Mouse (Mus musculus) kidney, embryonic 14.5 days (tissue): ENCODE measurements around the gene Palm. TPM values are rescaled to one million over a fixed set of nuclear protein-coding genes. Genes with fewer than 3 reads are reported as not detected.

Experiments
- ATAC-seq: fragments of 200-750 bp; cut with Nextera tagmentation; 2 replicates; pipeline ENCODE4 v1.8.0; 2017; ENCODE audit warnings: moderate number of reproducible peaks, mild to moderate bottlenecking, moderate TSS enrichment, moderate library complexity; ENCODE audit not compliant: low FRiP score, low TSS enrichment
- H3K27ac ChIP-seq: fragments of 300-500 bp; sonication (generic); 2 replicates; pipeline ENCODE4 v1.5.1; 2014; ENCODE audit warnings: low read depth, mild to moderate bottlenecking, low read length, moderate library complexity, mixed read lengths
- H3K27me3 ChIP-seq: fragments of 300-500 bp; sonication (generic); 2 replicates; pipeline ENCODE4 v1.6.1; 2014; ENCODE audit warnings: mild to moderate bottlenecking, low read length; ENCODE audit not compliant: control insufficient read depth, insufficient read depth
- H3K36me3 ChIP-seq: fragments of 300-500 bp; sonication (generic); 2 replicates; pipeline ENCODE4 v1.6.1; 2014; ENCODE audit warnings: low read length, mixed read lengths; ENCODE audit not compliant: control insufficient read depth, insufficient read depth
- H3K4me1 ChIP-seq: fragments of 300-500 bp; sonication (generic); 2 replicates; pipeline ENCODE4 v1.6.1; 2014; ENCODE audit warnings: low read length, mixed read lengths; ENCODE audit not compliant: control insufficient read depth, insufficient read depth
- H3K4me2 ChIP-seq: fragments of 300-500 bp; sonication (generic); replicated peaks from 2 replicates; pipeline ENCODE4 v1.6.1; 2014; ENCODE audit warnings: low read depth, mild to moderate bottlenecking, low read length
- H3K4me3 ChIP-seq: fragments of 300-500 bp; sonication (generic); 2 replicates; pipeline ENCODE4 v1.5.1; 2014; ENCODE audit warnings: mild to moderate bottlenecking, low read length
- H3K9ac ChIP-seq: fragments of 300-500 bp; sonication (generic); 2 replicates; pipeline ENCODE4 v1.6.1; 2014; ENCODE audit warnings: low read depth, mild to moderate bottlenecking, low read length, moderate library complexity
- H3K9me3 ChIP-seq: fragments of 300-500 bp; sonication (generic); 2 replicates; pipeline ENCODE4 v1.6.1; 2016; ENCODE audit warnings: low read length; ENCODE audit not compliant: control insufficient read depth
- whole genome bisulfite sequencing: fragments of 180-500 bp; shearing (Covaris S2); extraction: QIAGEN DNeasy Blood & Tissue Kit; methylation state at CpG from one replicate; pipeline ENCODE4 v1.1.7; 2014; 5-methylcytosine and 5-hydroxymethylcytosine counted together
- polyA plus RNA-seq: library from polyadenylated mRNA; unstranded; fragments of >200 nt; fragmentation: Nextera tagmentation; extraction: Ambion mirVana; gene quantifications from 2 replicates; pipeline ENCODE4 v1.2.1, GENCODE M21; 2014

Palm gene
- polyA plus RNA-seq, 1 experiment from 2014 or later, result 136 TPM

- H3K27me3 ChIP-seq, result no peaks in the 10 kb centered on the region
- H3K4me1 ChIP-seq, result peaks cover 26% of the 10 kb centered on the region
- no peak overlapping the region for H3K9ac ChIP-seq
- no peak overlapping the region for H3K4me3 ChIP-seq
- peak overlapping the region; percentile 63; the same call in 1 of the 2 replicates for H3K27ac ChIP-seq
- peaks cover 25% of the 10 kb centered on the region for H3K36me3 ChIP-seq
- WGBS, result 85% methylated on average over 12 of the region's 12 CpGs
- H3K9me3 ChIP-seq, result no peaks in the 10 kb centered on the region
- H3K4me2 ChIP-seq, result no peak overlapping the region
- ATAC-seq, result no peak
Measured at GRCm38 (mm10) chr10:79821731-79822130, 28.4 kb downstream of the Palm start.

DNA sequence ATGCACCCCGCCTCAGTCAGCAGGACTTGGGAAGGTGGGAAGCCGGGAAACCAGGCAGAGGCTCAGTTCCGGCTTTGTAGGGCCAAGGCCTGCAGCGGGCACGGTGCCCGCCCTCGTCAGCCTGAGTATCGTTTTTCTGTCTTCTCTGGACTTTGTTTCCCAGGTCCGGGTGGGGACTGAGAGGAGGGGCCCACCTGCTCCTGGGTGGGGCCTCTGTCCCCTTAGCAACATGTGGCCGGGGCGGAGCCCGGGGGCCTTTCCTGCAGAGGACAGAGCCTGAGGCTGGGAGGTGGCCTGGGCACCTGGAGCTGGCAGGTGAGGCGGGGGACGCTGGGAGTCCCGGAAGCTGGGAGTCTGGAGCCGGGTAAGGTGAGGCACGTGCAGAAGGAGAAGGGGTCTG lies 29.0 kb downstream of the Palm start:
- peaks cover 26% of the 10 kb centered on the region for H3K4me1 ChIP-seq
- H3K27me3 ChIP-seq, result no peaks in the 10 kb centered on the region
- peak; percentile 68 for ATAC-seq
- no peak overlapping the region for H3K4me3 ChIP-seq
- peak overlapping the region; percentile 25; the same call in 1 of the 2 replicates for H3K4me2 ChIP-seq
- 29% methylated on average over 17 of the region's 17 CpGs for WGBS
- H3K9ac ChIP-seq, result peak overlapping the region; percentile 44
- H3K9me3 ChIP-seq, result no peaks in the 10 kb centered on the region
- peak overlapping the region; percentile 63; the same call in 1 of the 2 replicates for H3K27ac ChIP-seq
- H3K36me3 ChIP-seq, result peaks cover 21% of the 10 kb centered on the region

GRCm38 (mm10) chr10:79823011-79823410 lies 29.6 kb downstream of the Palm start:
- Histone ChIP-seq H3K4me3 (no peak overlapping the region), H3K27me3 (no peaks in the 10 kb centered on the region), H3K27ac (peak overlapping the region; percentile 63; the same call in 1 of the 2 replicates)

GRCm38 (mm10) chr10:79824413-79824812 lies 31.0 kb downstream of the Palm start:
- Histone ChIP-seq H3K4me2 (no peak overlapping the region), H3K4me1 (peaks cover 26% of the 10 kb centered on the region), H3K9me3 (no peaks in the 10 kb centered on the region), H3K4me3 (no peak overlapping the region), H3K27me3 (no peaks in the 10 kb centered on the region), H3K9ac (no peak overlapping the region), H3K36me3 (peaks cover 10% of the 10 kb centered on the region), H3K27ac (no peak overlapping the region)
- no peak for ATAC-seq
- WGBS, result 68% methylated on average over 6 of the region's 6 CpGs

More at GRCm38 (mm10) chr10:79823011-79823410, 29.6 kb downstream of the Palm start:
- peaks cover 26% of the 10 kb centered on the region for H3K4me1 ChIP-seq
- H3K9me3 ChIP-seq, result no peaks in the 10 kb centered on the region
- peaks cover 18% of the 10 kb centered on the region for H3K36me3 ChIP-seq
- WGBS, result 73% methylated on average over 6 of the region's 6 CpGs
- H3K4me2 ChIP-seq, result no peak overlapping the region; the same call in 1 of the 2 replicates
- no peak overlapping the region for H3K9ac ChIP-seq
- ATAC-seq, result no peak

- 91% methylated on average over 3 of the region's 3 CpGs for WGBS
- H3K4me1 ChIP-seq, result no peaks in the 10 kb centered on the region
- H3K36me3 ChIP-seq, result no peaks in the 10 kb centered on the region
Measured at GRCm38 (mm10) chr10:79831583-79831982, 38.2 kb downstream of the Palm start.

DNA sequence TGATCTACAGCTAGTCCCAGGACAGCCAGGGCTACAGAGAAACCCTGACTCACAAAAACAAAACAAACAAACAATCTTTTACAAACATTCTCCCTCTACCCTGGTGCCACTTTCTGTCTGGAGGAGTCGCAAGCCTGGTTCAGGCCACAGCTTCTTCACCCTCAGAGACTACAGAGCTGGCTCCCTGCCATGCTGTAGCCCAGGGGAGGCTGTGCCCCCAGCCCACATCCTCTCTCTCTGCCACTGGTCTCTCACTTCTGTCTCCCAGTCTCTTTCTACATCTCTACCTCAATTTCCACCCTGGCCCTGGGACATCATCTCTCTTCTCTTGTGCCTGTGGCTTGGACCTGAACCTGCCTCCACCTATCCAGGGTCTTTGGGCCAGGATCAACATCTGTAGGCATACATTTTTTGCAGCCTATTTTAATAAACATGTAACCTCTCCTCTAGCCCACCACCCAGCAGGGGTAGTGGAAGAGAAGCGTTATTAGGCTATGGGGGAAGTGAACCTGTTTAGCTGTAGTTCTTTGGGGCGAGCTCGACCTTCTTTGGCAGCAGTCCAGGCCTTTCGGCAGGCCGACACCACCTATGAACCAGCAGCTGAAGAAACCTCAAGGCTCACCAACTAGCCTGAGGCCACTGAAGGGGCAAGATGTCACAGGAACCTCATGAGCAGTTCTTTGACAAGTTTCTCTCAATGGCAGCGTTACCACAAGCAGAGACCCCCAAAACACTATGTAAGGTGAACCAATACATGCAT lies 38.8 kb downstream of the Palm start:
- H3K27ac ChIP-seq, result no peak overlapping the region
- no peak overlapping the region for H3K4me2 ChIP-seq
- no peaks in the 10 kb centered on the region for H3K4me1 ChIP-seq
- no peaks in the 10 kb centered on the region for H3K9me3 ChIP-seq
- H3K36me3 ChIP-seq, result no peaks in the 10 kb centered on the region
- ATAC-seq, result no peak
- WGBS, result 70% methylated on average over 7 of the region's 7 CpGs
- no peak overlapping the region for H3K4me3 ChIP-seq
- H3K9ac ChIP-seq, result no peak overlapping the region
- no peaks in the 10 kb centered on the region for H3K27me3 ChIP-seq

More at GRCm38 (mm10) chr10:79831583-79831982, 38.2 kb downstream of the Palm start:
- no peak overlapping the region for H3K4me2 ChIP-seq
- no peaks in the 10 kb centered on the region for H3K9me3 ChIP-seq
- no peaks in the 10 kb centered on the region for H3K27me3 ChIP-seq
- no peak overlapping the region for H3K27ac ChIP-seq
- no peak for ATAC-seq
- H3K4me3 ChIP-seq, result no peak overlapping the region
- no peak overlapping the region for H3K9ac ChIP-seq

- no peak for ATAC-seq
- H3K27me3 ChIP-seq, result no peaks in the 10 kb centered on the region
- WGBS, result 72% methylated on average over 9 of the region's 9 CpGs
- H3K4me1 ChIP-seq, result no peaks in the 10 kb centered on the region
- no peak overlapping the region for H3K4me3 ChIP-seq
- H3K9me3 ChIP-seq, result no peaks in the 10 kb centered on the region
- H3K9ac ChIP-seq, result no peak overlapping the region
- no peak overlapping the region for H3K4me2 ChIP-seq
- no peaks in the 10 kb centered on the region for H3K36me3 ChIP-seq
- no peak overlapping the region for H3K27ac ChIP-seq
Measured at GRCm38 (mm10) chr10:79832786-79833181, 39.4 kb downstream of the Palm start.

GRCm38 (mm10) chr10:79834769-79835398 lies 41.5 kb downstream of the Palm start:
- no peaks in the 10 kb centered on the region for H3K36me3 ChIP-seq
- H3K9ac ChIP-seq, result no peak overlapping the region
- H3K27me3 ChIP-seq, result no peaks in the 10 kb centered on the region
- 21% methylated on average over 9 of the region's 9 CpGs for WGBS
- no peak overlapping the region for H3K4me3 ChIP-seq
- no peaks in the 10 kb centered on the region for H3K9me3 ChIP-seq
- no peak overlapping the region for H3K4me2 ChIP-seq
- H3K4me1 ChIP-seq, result no peaks in the 10 kb centered on the region
- peak; percentile 70 for ATAC-seq
- H3K27ac ChIP-seq, result no peak overlapping the region

GRCm38 (mm10) chr10:79836918-79837317 lies 43.5 kb downstream of the Palm start:
- Histone ChIP-seq H3K4me1 (peaks cover 6% of the 10 kb centered on the region; the same call in 1 of the 2 replicates), H3K36me3 (no peaks in the 10 kb centered on the region), H3K4me2 (no peak overlapping the region), H3K4me3 (no peak overlapping the region), H3K27me3 (no peaks in the 10 kb centered on the region), H3K9ac (no peak overlapping the region), H3K27ac (no peak overlapping the region), H3K9me3 (no peaks in the 10 kb centered on the region)
- 98% methylated on average over 3 of the region's 3 CpGs for WGBS
- ATAC-seq, result no peak
